Mouse (Mus musculus): ENCODE results near the gene Bcar1.

GRCm38 (mm10) chr8:111686881-111687280, 56.7 kb downstream of the Bcar1 start:
- TF ChIP-seq POLR2A (IDR thresholded peaks at IDR 0.05; ENCODE audit: control insufficient read depth, extremely low read depth, insufficient read depth, low read length, poor library complexity) = no peak
- no peak for TF ChIP-seq CTCF (IDR thresholded peaks at IDR 0.05; ENCODE audit: borderline replicate concordance, control insufficient read depth, extremely low read depth, insufficient read depth, low read length, poor library complexity)
